Mouse (Mus musculus): ENCODE data around the gene Fanci.

- TF ChIP-seq HCFC1 (IDR thresholded peaks at IDR 0.05; ENCODE audit: borderline replicate concordance, insufficient read depth, low read length) = no peak
- TF ChIP-seq ZC3H11A (IDR thresholded peaks at IDR 0.05; ENCODE audit: borderline replicate concordance, low read depth, low read length) = peak; percentile 54; the same call in 1 of the 2 replicates
- peak; percentile 59; the same call in 1 of the 2 replicates for TF ChIP-seq MAFK (IDR thresholded peaks at IDR 0.05; ENCODE audit: insufficient read depth, low read depth, low read length)
- no peak for TF ChIP-seq ZNF384 (IDR thresholded peaks at IDR 0.05; ENCODE audit: low read depth, low read length)
Observed at GRCm38 (mm10) chr7:79493915-79494314, 102.2 kb downstream of the Fanci start.

Data from ES-E14 (cell line).